Mouse (Mus musculus): Measurements from ENCODE around the gene Tenm1. TPM values are rescaled to one million over a fixed set of nuclear protein-coding genes. Genes with fewer than 3 reads are reported as not detected.

Gene Tenm1
- total and polyA plus RNA-seq, 2 experiments from 2014 or later = 24.4 to 54.4 TPM

- no peak for TF ChIP-seq CTCF (IDR thresholded peaks at IDR 0.05; ENCODE audit: low read depth)
- DNase-seq (ENCODE audit: low spot score) (peak; percentile 3), ATAC-seq (no peak)
- Histone ChIP-seq H3K4me2 (ENCODE audit: low read depth, low read length) (no peak overlapping the region), H3K9me3 (ENCODE audit: low read length) (no peaks in the 10 kb centered on the region), H3K4me3 (ENCODE audit: low read length) (no peak overlapping the region), H3K4me1 (ENCODE audit: insufficient read depth, low read length) (no peaks in the 10 kb centered on the region), H3K36me3 (ENCODE audit: insufficient read depth, low read length) (no peaks in the 10 kb centered on the region), H3K27ac (no peak overlapping the region), H3K27me3 (ENCODE audit: insufficient read depth, low read length) (no peaks in the 10 kb centered on the region), H3K9ac (replicated peaks; ENCODE audit: low read length) (no peak overlapping the region)
- WGBS = 62% methylated on average over 4 of the region's 4 CpGs
Observed at GRCm38 (mm10) chrX:42530703-42531102, 898.2 kb downstream of the Tenm1 start.

GRCm38 (mm10) chrX:42522868-42523267 lies 906.1 kb downstream of the Tenm1 start:
- H3K36me3 ChIP-seq (ENCODE audit: insufficient read depth, low read length) = no peaks in the 10 kb centered on the region
- no peak overlapping the region for H3K4me3 ChIP-seq (ENCODE audit: low read length)
- no peak overlapping the region for H3K4me2 ChIP-seq (ENCODE audit: low read depth, low read length)
- H3K27me3 ChIP-seq (ENCODE audit: insufficient read depth, low read length) = no peaks in the 10 kb centered on the region
- no peak for TF ChIP-seq CTCF (IDR thresholded peaks at IDR 0.05; ENCODE audit: low read depth)
- no peaks in the 10 kb centered on the region for H3K9me3 ChIP-seq (ENCODE audit: low read length)
- H3K4me1 ChIP-seq (ENCODE audit: insufficient read depth, low read length) = no peaks in the 10 kb centered on the region
- H3K27ac ChIP-seq = no peak overlapping the region
- DNase-seq (ENCODE audit: low spot score) (no peak), ATAC-seq (no peak)
- no peak overlapping the region for H3K9ac ChIP-seq (replicated peaks; ENCODE audit: low read length)
- 84% methylated on average over 2 of the region's 2 CpGs for WGBS

GRCm38 (mm10) chrX:42512567-42512966 lies 916.4 kb downstream of the Tenm1 start:
- no peak overlapping the region for H3K9ac ChIP-seq (replicated peaks; ENCODE audit: low read length)
- H3K27ac ChIP-seq = no peak overlapping the region
- H3K9me3 ChIP-seq (ENCODE audit: low read length) = no peaks in the 10 kb centered on the region
- no peaks in the 10 kb centered on the region for H3K36me3 ChIP-seq (ENCODE audit: insufficient read depth, low read length)
- ATAC-seq = no peak
- H3K27me3 ChIP-seq (ENCODE audit: insufficient read depth, low read length) = no peaks in the 10 kb centered on the region
- H3K4me3 ChIP-seq (ENCODE audit: low read length) = no peak overlapping the region
- no peaks in the 10 kb centered on the region for H3K4me1 ChIP-seq (ENCODE audit: insufficient read depth, low read length)
- no peak for DNase-seq (ENCODE audit: low spot score)
- peak; percentile 40 for TF ChIP-seq CTCF (IDR thresholded peaks at IDR 0.05; ENCODE audit: low read depth)
- H3K4me2 ChIP-seq (ENCODE audit: low read depth, low read length) = no peak overlapping the region

- Histone ChIP-seq H3K9me3 (ENCODE audit: low read length) (no peaks in the 10 kb centered on the region), H3K4me3 (ENCODE audit: low read length) (no peak overlapping the region), H3K36me3 (ENCODE audit: insufficient read depth, low read length) (no peaks in the 10 kb centered on the region), H3K27me3 (ENCODE audit: insufficient read depth, low read length) (no peaks in the 10 kb centered on the region), H3K9ac (replicated peaks; ENCODE audit: low read length) (no peak overlapping the region), H3K4me2 (ENCODE audit: low read depth, low read length) (no peak overlapping the region), H3K27ac (no peak overlapping the region), H3K4me1 (ENCODE audit: insufficient read depth, low read length) (no peaks in the 10 kb centered on the region)
- no peak for TF ChIP-seq CTCF (IDR thresholded peaks at IDR 0.05; ENCODE audit: low read depth)
- ATAC-seq (no peak), DNase-seq (ENCODE audit: low spot score) (no peak)
- 82% methylated on average over 2 of the region's 2 CpGs for WGBS
Observed at GRCm38 (mm10) chrX:42511105-42511504, 917.8 kb downstream of the Tenm1 start.

- no peak within 1 kb of the TSS for H3K4me2 ChIP-seq (ENCODE audit: low read depth, low read length)
- no peak within 1 kb of the TSS for H3K27ac ChIP-seq
- no peak for TF ChIP-seq CTCF (IDR thresholded peaks at IDR 0.05; ENCODE audit: low read depth)
- H3K36me3 ChIP-seq (ENCODE audit: insufficient read depth, low read length) = no peaks in the 10 kb centered on the region
- H3K27me3 ChIP-seq (ENCODE audit: insufficient read depth, low read length) = no peaks in the 10 kb centered on the region
- H3K9ac ChIP-seq (replicated peaks; ENCODE audit: low read length) = no peak within 1 kb of the TSS
- 77% methylated on average over 13 of the region's 13 CpGs for WGBS
- DNase-seq (ENCODE audit: low spot score) (no peak), ATAC-seq (no peak)
- no peak within 1 kb of the TSS for H3K4me3 ChIP-seq (ENCODE audit: low read length)
- H3K9me3 ChIP-seq (ENCODE audit: low read length) = no peaks in the 10 kb centered on the region
- no peaks in the 10 kb centered on the region for H3K4me1 ChIP-seq (ENCODE audit: insufficient read depth, low read length)
Observed at GRCm38 (mm10) chrX:42502291-42503043, 926.5 kb downstream of the Tenm1 start, which contains the start of gene Sh2d1a. TSS of gene Sh2d1a (plus strand) at chrX:42502453.

GRCm38 (mm10) chrX:42500538-42500937 lies 928.4 kb downstream of the Tenm1 start:
- H3K4me3 ChIP-seq (ENCODE audit: low read length) = no peak overlapping the region
- H3K9me3 ChIP-seq (ENCODE audit: low read length) = no peaks in the 10 kb centered on the region
- no peak overlapping the region for H3K27ac ChIP-seq
- ATAC-seq (no peak), DNase-seq (ENCODE audit: low spot score) (no peak)
- H3K36me3 ChIP-seq (ENCODE audit: insufficient read depth, low read length) = no peaks in the 10 kb centered on the region
- no peaks in the 10 kb centered on the region for H3K4me1 ChIP-seq (ENCODE audit: insufficient read depth, low read length)
- H3K9ac ChIP-seq (replicated peaks; ENCODE audit: low read length) = no peak overlapping the region
- no peaks in the 10 kb centered on the region for H3K27me3 ChIP-seq (ENCODE audit: insufficient read depth, low read length)
- no peak overlapping the region for H3K4me2 ChIP-seq (ENCODE audit: low read depth, low read length)
- TF ChIP-seq CTCF (IDR thresholded peaks at IDR 0.05; ENCODE audit: low read depth) = no peak

- TF ChIP-seq CTCF (IDR thresholded peaks at IDR 0.05; ENCODE audit: low read depth) = no peak
- DNase-seq (ENCODE audit: low spot score) = no peak
Observed at GRCm38 (mm10) chrX:42490336-42490735, 938.6 kb downstream of the Tenm1 start.

More at GRCm38 (mm10) chrX:42490336-42490735, 938.6 kb downstream of the Tenm1 start:
- no peak overlapping the region for H3K9ac ChIP-seq (replicated peaks; ENCODE audit: low read length)
- no peaks in the 10 kb centered on the region for H3K36me3 ChIP-seq (ENCODE audit: insufficient read depth, low read length)
- no peak overlapping the region for H3K27ac ChIP-seq
- no peaks in the 10 kb centered on the region for H3K27me3 ChIP-seq (ENCODE audit: insufficient read depth, low read length)
- 80% methylated on average over 8 of the region's 8 CpGs for WGBS
- no peak overlapping the region for H3K4me2 ChIP-seq (ENCODE audit: low read depth, low read length)
- no peak overlapping the region for H3K4me3 ChIP-seq (ENCODE audit: low read length)
- ATAC-seq = no peak
- H3K9me3 ChIP-seq (ENCODE audit: low read length) = no peaks in the 10 kb centered on the region
- no peaks in the 10 kb centered on the region for H3K4me1 ChIP-seq (ENCODE audit: insufficient read depth, low read length)

All from hindbrain, postnatal 0 days (tissue).